Comparison of ENCODE assay signal across 15 mouse cellular contexts in genomic region chr14:119908032-119908675, GRCm38 (mm10).
DNase-seq lines count a peak whose midpoint lies in the region; ATAC-seq lines count a peak whose summit lies in the region.
"Had no signal": no experiment of that assay in that cellular context is flagged by ENCODE, and none has a peak within 500 bp of the region (broad histone marks: within the 10 kb centered on the region; RNA-seq: fewer than 3 reads in every experiment).

No protein-coding gene starts in this region.

- WGBS in intestine, embryonic 14.5 days = 62% methylated on average over 13 of the region's 13 CpGs
- 57% methylated on average over 13 of the region's 13 CpGs for WGBS in intestine, embryonic 15.5 days
- 72% methylated on average over 13 of the region's 13 CpGs for WGBS in kidney, embryonic 15.5 days

- DNase-seq in intestine, embryonic 14.5 days (ENCODE audit: low spot score) = no peak
- peak; percentile 44 for DNase-seq in brain, adult 2 months (ENCODE audit: low read depth, low spot score)
- DNase-seq in lung, postnatal 14 days = peak; percentile 4
- DNase-seq in ovary, postnatal 36 days (ENCODE audit: low spot score) = no peak
- DNase-seq: cerebellum, adult 8-10 months; spleen, adult 18-20 months had no signal

- H3K9ac ChIP-seq in intestine, embryonic 14.5 days (ENCODE audit: low read length) = no peak overlapping the region
- H3K9ac ChIP-seq in intestine, embryonic 15.5 days = no peak overlapping the region
- H3K9ac ChIP-seq in kidney, embryonic 15.5 days = no peak overlapping the region
- H3K9ac ChIP-seq: forebrain, embryonic 13.5 days; hindbrain, embryonic 13.5 days had no signal

- 0 out of 2 replicates have a peak overlapping the region, but pooled peaks have one; percentile 15 for H3K4me2 ChIP-seq in intestine, embryonic 14.5 days (ENCODE audit: low read length)
- no peak overlapping the region for H3K4me2 ChIP-seq in intestine, embryonic 15.5 days (replicated peaks)
- H3K4me2 ChIP-seq in kidney, embryonic 15.5 days = no peak overlapping the region
- H3K4me2 ChIP-seq: forebrain, embryonic 13.5 days; hindbrain, embryonic 13.5 days had no signal

- no peaks in the 10 kb centered on the region for H3K36me3 ChIP-seq in intestine, embryonic 14.5 days (ENCODE audit: control insufficient read depth, insufficient read depth, low read length)
- no peaks in the 10 kb centered on the region for H3K36me3 ChIP-seq in intestine, embryonic 15.5 days
- H3K36me3 ChIP-seq in kidney, embryonic 15.5 days = no peaks in the 10 kb centered on the region
- H3K36me3 ChIP-seq: hindbrain, embryonic 13.5 days had no signal

- no peaks in the 10 kb centered on the region for H3K27me3 ChIP-seq in intestine, embryonic 14.5 days (replicated peaks; ENCODE audit: control insufficient read depth, insufficient read depth, low read length)
- H3K27me3 ChIP-seq in intestine, embryonic 15.5 days (replicated peaks) = no peaks in the 10 kb centered on the region
- no peaks in the 10 kb centered on the region for H3K27me3 ChIP-seq in kidney, embryonic 15.5 days
- H3K27me3 ChIP-seq: forebrain, embryonic 13.5 days; hindbrain, embryonic 13.5 days had no signal

- ATAC-seq in intestine, embryonic 14.5 days (replicated peaks; ENCODE audit: low FRiP score, low TSS enrichment, low read depth) = no peak
- ATAC-seq in intestine, embryonic 15.5 days = no peak
- peak; percentile 84 for ATAC-seq in frontal cortex, adult (ENCODE audit: low TSS enrichment)
- ATAC-seq in kidney, embryonic 15.5 days (replicated peaks; ENCODE audit: low FRiP score) = no peak
- no peak for ATAC-seq in monocyte, adult 5-6 weeks (replicated peaks; ENCODE audit: insufficient number of reproducible peaks, low FRiP score, low TSS enrichment, poor library complexity, severe bottlenecking)
- ATAC-seq: activated CD4-positive, CD25-positive, alpha-beta regulatory T cell, adult 4 months; CD4-positive, CD25-positive, alpha-beta regulatory T cell, adult 4 months; forebrain, embryonic 13.5 days had no signal

- H3K4me1 ChIP-seq in intestine, embryonic 14.5 days (replicated peaks; ENCODE audit: control insufficient read depth, insufficient read depth, low read length) = 0 out of 2 replicates have a peak, but pooled peaks cover 3% of the 10 kb centered on the region
- no peaks in the 10 kb centered on the region for H3K4me1 ChIP-seq in intestine, embryonic 15.5 days (replicated peaks)
- no peaks in the 10 kb centered on the region for H3K4me1 ChIP-seq in kidney, embryonic 15.5 days
- H3K4me1 ChIP-seq: forebrain, embryonic 13.5 days; hindbrain, embryonic 13.5 days had no signal

- no peaks in the 10 kb centered on the region for H3K9me3 ChIP-seq in intestine, embryonic 14.5 days (ENCODE audit: control insufficient read depth, low read length)
- H3K9me3 ChIP-seq in intestine, embryonic 15.5 days = no peaks in the 10 kb centered on the region
- H3K9me3 ChIP-seq in kidney, embryonic 15.5 days (replicated peaks) = no peaks in the 10 kb centered on the region
- H3K9me3 ChIP-seq: forebrain, embryonic 13.5 days; hindbrain, embryonic 13.5 days had no signal

- H3K27ac ChIP-seq in intestine, embryonic 14.5 days (ENCODE audit: low read depth) = no peak overlapping the region
- no peak overlapping the region for H3K27ac ChIP-seq in intestine, embryonic 15.5 days
- no peak overlapping the region for H3K27ac ChIP-seq in kidney, embryonic 15.5 days
- H3K27ac ChIP-seq: forebrain, embryonic 13.5 days; hindbrain, embryonic 13.5 days; layer of hippocampus, adult 2 months had no signal

- H3K4me3 ChIP-seq in intestine, embryonic 14.5 days (ENCODE audit: low read depth, low read length) = no peak overlapping the region
- no peak overlapping the region for H3K4me3 ChIP-seq in intestine, embryonic 15.5 days (replicated peaks)
- H3K4me3 ChIP-seq in kidney, embryonic 15.5 days (replicated peaks) = no peak overlapping the region
- H3K4me3 ChIP-seq: forebrain, embryonic 13.5 days; hindbrain, embryonic 13.5 days; layer of hippocampus, adult 2 months had no signal

Comparison
In these comparisons a context has a peak if more than half of its experiments do, and no peak if none do; other contexts are left out.
1. DNase-seq: peak in brain, adult 2 months (single experiment) and lung, postnatal 14 days (single experiment); none in intestine, embryonic 14.5 days (single experiment) and ovary, postnatal 36 days (single experiment).